Mouse (Mus musculus) G1E (cell line): Measurements from ENCODE around the gene Epb41l2.

Source experiments
- CTCF ChIP-seq: IDR thresholded peaks from 2 replicates; pipeline ENCODE4 v1.5.1; 2012; ENCODE audit warnings: low read depth, low read length, inconsistent platforms, mixed read lengths
- GATA1 ChIP-seq: IDR thresholded peaks from 2 replicates; pipeline ENCODE4 v1.6.1; 2012; ENCODE audit warnings: borderline replicate concordance, low read length, inconsistent platforms, mixed read lengths
- GATA2 ChIP-seq: IDR thresholded peaks from 2 replicates; pipeline ENCODE4 v1.6.1; 2012; ENCODE audit warnings: low read depth, low read length, inconsistent platforms, borderline replicate concordance

DNA sequence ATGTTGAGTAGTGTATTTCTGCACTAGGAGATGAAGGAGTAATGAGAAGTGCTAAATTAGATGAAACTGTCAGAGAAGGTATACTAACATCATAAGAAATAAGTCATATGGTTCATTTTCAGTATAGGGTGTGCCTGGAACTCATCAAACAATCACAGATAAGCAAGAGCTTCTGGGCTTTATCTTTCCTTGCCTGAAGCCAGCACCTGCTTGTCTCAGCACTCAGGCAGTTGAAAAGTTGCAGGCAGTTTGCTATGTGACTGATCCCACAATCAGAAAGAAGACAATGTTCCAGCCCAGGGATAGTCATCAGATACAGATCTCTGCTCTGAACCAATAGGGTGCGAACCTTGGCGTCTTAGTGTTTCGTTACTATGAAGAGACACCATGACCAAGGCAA, 181.5 kb downstream of the Epb41l2 start:
- no peak for TF ChIP-seq CTCF
- no peak for TF ChIP-seq GATA1
- TF ChIP-seq GATA2: no peak
